Mouse (Mus musculus) heart, postnatal 0 days (tissue): ENCODE measurements around the gene Tead2. TPM values are rescaled to one million over a fixed set of nuclear protein-coding genes. Genes with fewer than 3 reads are reported as not detected.

Source experiments
- ATAC-seq: fragments of 200-750 bp; cut with Nextera tagmentation; 2 replicates; pipeline ENCODE4 v1.8.0; 2017; ENCODE audit warnings: low read depth, moderate number of reproducible peaks, moderate library complexity; ENCODE audit not compliant: insufficient read depth
- DNase-seq: peaks from one replicate; pipeline ENCODE4 v3.0.0-alpha.2; 2016; ENCODE audit warnings: low spot score
- H3K27ac ChIP-seq: fragments of 300-500 bp; sonication (generic); 2 replicates; pipeline ENCODE4 v1.5.1; 2014; ENCODE audit warnings: low read depth, mild to moderate bottlenecking
- H3K27me3 ChIP-seq: fragments of 300-500 bp; sonication (generic); 2 replicates; pipeline ENCODE4 v1.6.1; 2014; ENCODE audit warnings: low read length, mixed read lengths; ENCODE audit not compliant: control insufficient read depth, insufficient read depth
- H3K36me3 ChIP-seq: fragments of 300-500 bp; sonication (generic); replicated peaks from 2 replicates; pipeline ENCODE4 v1.6.1; 2014; ENCODE audit warnings: low read length, mixed read lengths; ENCODE audit not compliant: control insufficient read depth, insufficient read depth
- H3K4me1 ChIP-seq: fragments of 300-500 bp; sonication (generic); 2 replicates; pipeline ENCODE4 v1.6.1; 2014; ENCODE audit warnings: antibody characterized with exemption; ENCODE audit not compliant: control insufficient read depth, insufficient read depth
- H3K4me2 ChIP-seq: fragments of 300-500 bp; sonication (generic); 2 replicates; pipeline ENCODE4 v1.6.1; 2014; ENCODE audit warnings: low read depth, mild to moderate bottlenecking, low read length, moderate library complexity
- H3K4me3 ChIP-seq: fragments of 300-500 bp; sonication (generic); 2 replicates; pipeline ENCODE4 v1.5.1; 2014; ENCODE audit warnings: low read depth, low read length
- H3K9ac ChIP-seq: fragments of 300-500 bp; sonication (generic); replicated peaks from 2 replicates; pipeline ENCODE4 v1.6.1; 2014; ENCODE audit warnings: low read depth, low read length, mixed read lengths
- H3K9me3 ChIP-seq: fragments of 300-500 bp; sonication (generic); replicated peaks from 2 replicates; pipeline ENCODE4 v1.6.1; 2016; ENCODE audit warnings: low read length; ENCODE audit not compliant: control insufficient read depth
- CTCF ChIP-seq: IDR thresholded peaks from 2 replicates; pipeline ENCODE4 v1.5.1; 2016; ENCODE audit warnings: antibody characterized with exemption, control low read depth, low read depth
- EP300 ChIP-seq: IDR thresholded peaks from 2 replicates; pipeline ENCODE4 v1.6.1; 2016; ENCODE audit warnings: antibody characterized with exemption, low read depth
- WGBS: fragments of 180-500 bp; shearing (Covaris S2); extraction: QIAGEN DNeasy Blood & Tissue Kit; methylation state at CpG from one replicate; pipeline ENCODE4 v1.1.7; 2014; 5-methylcytosine and 5-hydroxymethylcytosine counted together
- polyA plus RNA-seq: library from polyadenylated mRNA; unstranded; fragments of >200 nt; fragmentation: Nextera tagmentation; extraction: Ambion mirVana; gene quantifications from 2 replicates; pipeline ENCODE4 v1.2.1, GENCODE M21; 2015
- total RNA-seq: library from RNA; depleted of rRNA; stranded (reverse); fragments of >200 nt; gene quantifications from 2 replicates; pipeline ENCODE4 v1.2.3, GENCODE M21; 2014; ENCODE audit warnings: low replicate concordance; rRNA removed

Gene Tead2
- total RNA-seq (50.6 and 72.2 TPM in 2 replicates), polyA plus RNA-seq (41.1 and 42.8 TPM in 2 replicates)

- peak; percentile 42 for DNase-seq
- Histone ChIP-seq H3K4me2 (peak within 1 kb of the TSS; percentile 88), H3K27ac (peak within 1 kb of the TSS; percentile 79), H3K4me1 (no peaks in the 10 kb centered on the region), H3K4me3 (peak within 1 kb of the TSS; percentile 69), H3K9me3 (no peaks in the 10 kb centered on the region), H3K9ac (peak within 1 kb of the TSS; percentile 83), H3K27me3 (peaks cover 15% of the 10 kb centered on the region), H3K36me3 (peaks cover 18% of the 10 kb centered on the region)
- TF ChIP-seq EP300: no peak
- no peak for TF ChIP-seq CTCF
- WGBS: 2% methylated on average over 54 of the region's 55 CpGs
- peak; percentile 62 for ATAC-seq
These were observed at the start of gene Tead2 for GRCm38 (mm10) chr7:45215673-45216441. Gene Tead2, plus strand, starts transcription at chr7:45215753.

GRCm38 (mm10) chr7:45166950-45167401 lies 48.6 kb upstream of the Tead2 start:
- 0 out of 2 replicates have a peak, but pooled peaks cover 3% of the 10 kb centered on the region for H3K36me3 ChIP-seq
- 0 out of 2 replicates have a peak, but pooled peaks cover 6% of the 10 kb centered on the region for H3K4me1 ChIP-seq
- 20% methylated on average over 10 of the region's 10 CpGs for WGBS
- no peak for TF ChIP-seq CTCF
- TF ChIP-seq EP300: no peak
- peaks cover 31% of the 10 kb centered on the region for H3K9me3 ChIP-seq
- H3K27ac ChIP-seq: no peak overlapping the region
- no peak overlapping the region for H3K9ac ChIP-seq
- ATAC-seq (no peak), DNase-seq (no peak)
- no peak overlapping the region for H3K4me3 ChIP-seq
- peaks cover 76% of the 10 kb centered on the region for H3K27me3 ChIP-seq
- H3K4me2 ChIP-seq: no peak overlapping the region

GRCm38 (mm10) chr7:45167761-45168445 lies 47.6 kb upstream of the Tead2 start:
- H3K27ac ChIP-seq: no peak overlapping the region
- H3K27me3 ChIP-seq: peaks cover 73% of the 10 kb centered on the region
- DNase-seq (no peak), ATAC-seq (no peak)
- no peak overlapping the region for H3K4me3 ChIP-seq
- TF ChIP-seq EP300 (no peak), CTCF (no peak)
- H3K36me3 ChIP-seq: 0 out of 2 replicates have a peak, but pooled peaks cover 3% of the 10 kb centered on the region
- H3K9ac ChIP-seq: no peak overlapping the region
- WGBS: 4% methylated on average over 19 of the region's 19 CpGs
- 0 out of 2 replicates have a peak, but pooled peaks cover 6% of the 10 kb centered on the region for H3K4me1 ChIP-seq
- H3K4me2 ChIP-seq: no peak overlapping the region
- peaks cover 32% of the 10 kb centered on the region for H3K9me3 ChIP-seq

- H3K4me2 ChIP-seq: no peak overlapping the region
- H3K36me3 ChIP-seq: 0 out of 2 replicates have a peak, but pooled peaks cover 3% of the 10 kb centered on the region
- ATAC-seq (no peak), DNase-seq (no peak)
- peaks cover 67% of the 10 kb centered on the region for H3K27me3 ChIP-seq
- no peak overlapping the region for H3K9ac ChIP-seq
- peaks cover 32% of the 10 kb centered on the region for H3K9me3 ChIP-seq
- TF ChIP-seq EP300 (no peak), CTCF (no peak)
- 7% methylated on average over 24 of the region's 24 CpGs for WGBS
- H3K4me3 ChIP-seq: 0 out of 2 replicates have a peak overlapping the region, but pooled peaks have one; percentile 11
- H3K4me1 ChIP-seq: 0 out of 2 replicates have a peak, but pooled peaks cover 6% of the 10 kb centered on the region
- no peak overlapping the region for H3K27ac ChIP-seq
These were observed 46.9 kb upstream of the Tead2 start for GRCm38 (mm10) chr7:45168656-45169055.

- H3K36me3 ChIP-seq: 0 out of 2 replicates have a peak, but pooled peaks cover 3% of the 10 kb centered on the region
- H3K4me2 ChIP-seq: no peak overlapping the region
- H3K4me3 ChIP-seq: peak overlapping the region; percentile 8
- DNase-seq (no peak), ATAC-seq (no peak)
- H3K27ac ChIP-seq: no peak overlapping the region
- WGBS: 83% methylated on average over 3 of the region's 3 CpGs
- H3K9me3 ChIP-seq: peaks cover 32% of the 10 kb centered on the region
- H3K4me1 ChIP-seq: 0 out of 2 replicates have a peak, but pooled peaks cover 6% of the 10 kb centered on the region
- H3K27me3 ChIP-seq: peaks cover 65% of the 10 kb centered on the region
- no peak overlapping the region for H3K9ac ChIP-seq
- TF ChIP-seq CTCF: no peak
- no peak for TF ChIP-seq EP300
These were observed 46.1 kb upstream of the Tead2 start for GRCm38 (mm10) chr7:45169495-45169894.
